Mouse (Mus musculus) mature B cell (primary cell): Measurements from ENCODE around the gene Grm1.

Experiments used
- in situ Hi-C: fragments of 300-500 bp; cut with MboI; formaldehyde crosslinking; loops from 2 replicates; pipeline ENCODE4 v1.14.3; 2019

Gene Grm1

DNA sequence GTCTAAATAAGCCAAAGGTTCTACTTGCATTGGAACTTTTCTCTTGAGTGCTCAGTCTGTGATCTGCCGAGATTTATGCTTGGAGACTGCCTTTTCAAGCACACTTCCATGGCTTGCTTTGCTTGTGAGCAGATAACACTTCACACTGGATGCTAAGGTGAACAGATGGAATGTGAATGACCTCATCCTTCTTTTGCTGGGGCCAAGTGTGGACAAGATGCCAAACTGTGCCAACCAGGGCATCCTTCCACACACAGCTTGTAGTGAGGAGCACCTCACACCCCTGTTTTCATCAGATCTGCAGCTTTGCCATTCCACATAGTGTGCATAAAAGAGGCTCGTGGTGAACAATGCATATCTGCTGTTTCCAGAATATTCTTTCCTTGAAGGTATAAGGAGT lies 371.3 kb downstream of the Grm1 start:
- in situ Hi-C loops = no loop called here

DNA sequence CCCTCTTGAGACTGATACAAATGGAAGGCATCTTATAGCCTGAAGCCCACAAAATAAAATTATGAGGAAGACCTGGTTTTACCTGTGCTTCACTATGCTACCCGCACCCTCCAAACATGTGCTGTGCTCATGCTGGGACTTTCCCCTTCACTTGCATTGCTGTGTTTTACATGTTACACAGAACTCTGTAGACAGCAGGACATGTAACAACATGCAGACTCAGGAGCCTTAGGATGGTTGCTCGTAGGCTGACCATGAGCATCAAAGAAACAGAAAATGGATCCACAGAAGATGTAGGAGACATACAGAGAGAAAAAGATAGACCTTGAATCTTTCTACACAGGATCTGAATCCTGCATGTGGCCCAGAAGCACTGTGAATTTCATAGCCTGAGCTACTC lies 371.8 kb downstream of the Grm1 start:
- in situ Hi-C loops = no loop called here

DNA sequence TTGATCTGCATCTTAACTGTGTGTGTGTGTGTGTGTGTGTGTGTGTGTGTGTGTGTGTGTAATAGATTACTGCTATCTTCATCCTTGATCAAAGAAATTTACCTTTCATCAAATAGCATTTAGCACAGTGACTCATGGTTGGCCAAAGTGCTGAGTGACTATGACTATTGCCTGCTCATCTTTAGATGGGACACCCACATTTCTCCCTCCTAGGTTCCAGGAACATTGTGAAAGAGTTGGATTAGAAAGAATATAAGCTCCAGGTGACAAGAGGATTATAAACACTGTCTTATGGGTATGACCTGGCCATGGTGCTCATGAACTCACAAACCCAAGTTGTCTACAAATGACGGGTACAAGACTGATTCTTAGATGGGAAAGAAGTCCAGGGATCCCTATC lies 374.1 kb downstream of the Grm1 start:
- in situ Hi-C loops = no loop called here

DNA sequence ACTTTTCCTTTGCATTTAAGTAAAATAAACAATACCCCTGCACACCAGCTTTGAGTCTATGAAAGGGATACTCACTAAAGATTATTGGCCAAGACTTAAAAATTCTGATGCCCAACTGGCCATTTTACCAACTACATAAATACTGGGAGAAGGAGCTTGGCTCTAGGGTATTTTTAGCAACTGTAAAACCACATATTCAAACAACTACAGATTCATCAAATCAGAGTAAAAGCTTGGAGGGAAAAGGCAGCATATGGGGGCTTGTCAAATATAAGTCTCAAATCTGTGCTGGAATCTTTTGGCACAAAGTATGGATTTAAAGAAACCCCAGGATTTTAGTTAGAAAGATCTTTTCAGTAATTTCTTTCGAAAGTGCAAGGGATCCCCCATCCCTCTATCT lies 380.8 kb downstream of the Grm1 start:
- in situ Hi-C loops = no loop called here

DNA sequence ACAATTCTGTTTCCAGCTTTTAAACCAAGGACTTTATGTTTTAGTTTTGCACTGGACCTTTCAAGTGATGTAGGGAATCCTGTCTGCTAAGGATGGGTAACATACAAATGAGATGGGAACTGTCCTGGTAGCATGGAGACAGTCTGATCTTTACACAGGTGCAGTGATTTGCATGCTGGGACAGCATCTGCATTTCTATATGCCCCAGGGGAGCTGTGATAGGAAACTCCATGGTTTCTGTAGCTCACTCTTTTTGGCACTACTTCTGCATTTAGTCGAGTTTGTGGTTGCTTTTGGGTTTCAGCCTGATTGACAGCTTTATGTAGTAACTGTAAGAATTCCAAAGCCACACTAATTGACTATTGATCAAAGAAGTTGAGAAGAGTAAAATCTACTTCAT lies 381.3 kb downstream of the Grm1 start:
- in situ Hi-C loops = no loop called here

DNA sequence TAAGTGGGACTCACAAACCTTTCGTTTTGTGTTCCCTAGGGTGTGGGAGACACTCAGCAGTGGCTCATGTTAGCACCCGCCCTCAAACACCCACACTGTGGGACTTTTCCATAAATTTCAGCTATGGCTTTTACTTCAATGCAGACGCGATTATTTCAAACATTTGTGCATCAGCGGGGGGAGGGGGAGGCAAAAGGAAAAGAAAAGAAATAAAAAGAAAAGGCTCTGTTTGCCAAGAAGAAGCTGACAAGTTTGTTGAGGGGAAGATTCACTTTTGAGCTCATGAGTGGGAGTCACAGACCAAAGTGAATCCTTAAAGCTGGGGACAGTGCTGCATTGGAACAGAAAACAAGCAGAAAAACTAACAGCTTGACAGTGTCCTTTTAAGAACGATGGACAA lies 384.7 kb downstream of the Grm1 start:
- in situ Hi-C loops = no loop called here

DNA sequence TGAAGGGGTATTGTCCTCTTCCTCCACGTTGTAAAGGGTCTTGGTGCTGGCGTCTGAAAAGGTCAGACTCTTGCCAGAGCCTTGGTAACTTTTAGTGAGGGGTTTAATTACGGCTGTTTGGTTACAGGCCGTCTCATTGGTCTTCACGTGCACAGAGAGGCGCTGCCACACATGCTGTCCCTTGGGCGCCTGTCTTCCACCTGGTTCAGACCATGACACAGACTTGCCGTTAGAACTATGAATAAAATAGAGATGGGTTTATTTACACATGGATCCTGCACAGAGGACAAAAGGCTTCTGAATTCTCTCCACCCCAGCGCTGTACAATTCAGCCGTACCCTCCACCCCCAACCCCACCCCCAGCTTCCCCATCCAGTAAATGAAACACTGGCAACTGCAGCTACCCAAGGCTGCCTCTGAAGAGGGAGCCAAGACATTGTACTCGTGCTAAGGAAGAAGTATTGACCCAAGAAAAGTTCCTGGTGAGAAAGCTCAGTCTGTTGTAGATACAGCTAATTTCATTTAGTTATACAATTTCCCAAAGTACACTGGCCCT lies 392.4 kb downstream of the Grm1 start:
- in situ Hi-C loops = no loop called here

DNA sequence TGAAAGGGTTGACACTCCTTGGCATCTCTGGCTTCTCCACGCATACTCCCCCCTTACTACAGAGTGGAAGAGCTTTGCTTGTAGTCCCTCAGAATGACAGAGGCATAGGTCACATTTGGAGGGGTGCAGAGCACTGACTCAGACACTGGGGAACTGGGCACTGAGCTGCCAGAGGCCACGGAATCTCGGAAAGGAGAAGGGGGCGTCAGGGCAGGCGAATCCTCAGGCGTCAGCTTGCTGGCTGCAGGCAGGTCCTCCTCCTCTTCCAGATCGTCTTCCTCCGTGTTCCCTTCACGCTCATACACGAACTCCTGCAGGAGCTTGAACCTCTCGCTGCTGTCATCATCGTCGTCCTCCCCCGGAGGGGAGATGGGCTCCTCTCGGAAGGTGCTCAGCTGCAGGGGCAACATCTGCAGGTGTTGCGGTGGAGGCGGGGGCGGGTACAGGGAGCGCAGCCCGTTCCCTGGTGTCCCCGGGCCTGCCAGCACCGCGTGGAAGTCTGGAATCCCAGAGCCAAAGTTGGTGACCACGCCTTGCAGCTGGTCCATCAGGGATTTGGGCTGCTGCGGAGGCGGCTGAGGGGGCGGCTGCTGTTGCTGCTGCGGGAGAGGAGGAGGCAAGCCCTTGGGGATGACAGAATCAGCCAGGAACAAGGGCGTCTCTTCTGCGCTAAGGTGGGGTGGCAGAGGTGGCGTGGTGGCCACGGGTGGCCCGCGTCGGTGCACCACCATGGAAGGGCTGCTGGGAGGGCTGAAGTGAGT lies 393.1 kb downstream of the Grm1 start:
- in situ Hi-C loops = no loop called here

DNA sequence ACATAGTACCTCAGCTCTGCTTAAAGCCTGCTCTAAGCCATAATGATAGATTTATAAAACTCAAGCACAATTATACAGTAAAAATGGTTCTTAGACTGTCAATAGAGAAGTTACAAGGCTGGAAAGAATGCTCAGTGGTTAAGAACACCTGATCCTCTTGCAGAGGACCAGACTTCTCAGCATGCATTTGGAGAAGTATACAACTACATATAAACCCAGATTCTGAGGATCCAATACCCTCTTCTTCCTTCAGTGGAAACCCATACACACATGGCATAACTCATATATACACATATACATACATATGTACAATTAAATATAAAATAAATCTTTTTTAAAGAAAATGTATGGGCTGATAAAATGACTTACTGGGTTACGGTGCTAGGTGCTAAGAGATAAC lies 401.1 kb downstream of the Grm1 start, which contains the start of gene Gm10944:
Gene Gm10944, plus strand, starts transcription at position 301 of the 400 bp plus-strand sequence.
- in situ Hi-C loops = no loop called here

DNA sequence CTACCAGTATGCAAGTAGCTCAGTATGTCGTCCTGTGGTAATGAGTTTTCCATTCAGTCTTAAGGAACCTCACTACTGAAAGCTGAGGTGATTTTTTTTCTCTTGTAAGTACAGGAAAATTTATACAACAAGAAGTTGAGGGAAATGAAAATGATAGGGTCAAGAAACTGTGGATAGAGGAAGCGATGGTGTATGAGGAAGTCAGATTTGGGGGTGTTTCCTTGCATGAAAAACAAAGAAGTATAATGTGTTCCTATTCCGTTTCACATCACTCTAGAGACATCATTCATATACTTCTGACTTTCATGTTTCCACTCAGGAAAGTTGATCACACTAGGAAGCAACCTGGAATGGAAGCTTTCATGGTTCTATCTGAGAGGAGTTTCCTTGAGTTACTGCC lies 422.2 kb downstream of the Grm1 start:
- in situ Hi-C loops = no loop called here

DNA sequence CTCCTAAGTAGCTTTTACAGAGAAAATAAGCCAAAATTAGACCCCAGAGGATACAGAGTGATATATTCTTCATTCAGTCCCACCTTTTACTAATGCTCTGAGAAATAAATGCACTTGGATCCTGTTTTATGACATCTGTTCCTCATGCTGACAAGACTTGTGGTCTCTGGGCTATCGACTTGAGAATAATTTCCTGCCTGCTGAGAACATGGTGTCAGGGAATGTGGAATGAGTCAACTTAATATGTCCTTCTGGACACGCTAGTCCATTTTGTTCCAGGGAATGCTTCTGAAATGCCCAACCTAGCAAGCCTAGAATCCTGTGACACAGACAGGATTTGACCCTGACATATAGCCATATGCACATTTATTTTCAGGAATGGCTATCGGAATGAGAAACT lies 423.0 kb downstream of the Grm1 start:
- in situ Hi-C loops = no loop called here

DNA sequence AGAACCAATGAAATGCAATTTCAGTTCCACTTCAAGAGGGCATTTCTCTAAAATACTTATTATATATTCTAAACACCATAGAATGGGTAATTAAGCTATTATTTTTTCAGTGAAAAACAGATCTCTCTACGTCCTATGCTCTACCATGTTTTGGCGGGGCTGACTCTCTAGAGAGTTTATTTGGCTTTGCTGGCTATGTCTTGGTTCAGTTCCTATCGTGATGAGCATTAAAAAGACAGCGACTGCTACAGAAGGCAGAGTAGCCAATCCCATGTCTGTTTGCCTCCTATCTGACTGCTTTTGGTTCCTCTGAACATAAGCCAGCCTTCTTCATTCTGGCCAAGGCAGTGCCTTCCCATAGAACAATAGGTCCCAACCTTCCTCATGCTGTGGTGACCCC lies 425.5 kb downstream of the Grm1 start:
- in situ Hi-C loops = no loop called here

DNA sequence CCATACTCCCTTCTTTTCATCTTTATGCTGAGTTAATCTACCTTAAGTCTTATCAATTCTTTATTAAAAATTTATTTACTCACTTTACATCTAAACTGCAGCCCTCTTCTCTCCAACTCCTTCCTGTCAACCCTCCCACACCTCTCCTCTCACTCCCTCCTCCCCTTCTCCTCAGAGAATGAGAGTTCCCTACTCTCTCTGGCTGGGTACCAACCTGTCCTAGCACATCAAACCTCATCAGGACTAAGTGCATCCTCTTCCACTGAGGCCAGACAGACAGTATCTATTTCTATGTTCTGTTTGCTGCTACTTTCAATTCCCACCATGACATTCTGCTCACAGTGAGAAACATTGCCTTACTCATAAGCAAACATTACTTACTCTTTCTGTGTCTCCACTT lies 426.2 kb downstream of the Grm1 start:
- in situ Hi-C loops = no loop called here
